Mouse (Mus musculus) layer of hippocampus, adult 9-11 months (tissue): ENCODE data around the gene Igf2r.

Experiments
- DNase-seq: peaks from one replicate; pipeline ENCODE4 v3.0.0; 2022

The Igf2r gene

DNA sequence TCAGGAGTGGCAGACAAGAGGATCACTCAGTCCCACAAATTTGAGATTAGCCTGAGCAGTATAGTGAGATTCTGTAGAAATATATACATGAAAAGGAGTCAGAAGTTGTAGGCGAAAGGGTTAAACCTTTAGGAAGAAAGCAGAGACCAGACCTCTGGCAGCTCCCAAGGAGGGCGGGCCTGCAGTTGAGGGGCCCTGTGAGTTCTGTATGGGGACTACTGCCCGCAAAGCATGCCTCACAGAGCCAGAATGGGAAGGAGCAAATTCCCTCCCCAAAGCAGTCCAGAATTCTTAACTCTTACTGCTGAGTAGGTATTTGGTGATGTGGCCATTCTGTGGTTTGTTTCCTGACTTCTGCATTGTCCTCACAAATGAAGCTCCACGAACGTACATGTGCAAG is 11.6 kb upstream of the Igf2r start:
- DNase-seq: no peak

DNA sequence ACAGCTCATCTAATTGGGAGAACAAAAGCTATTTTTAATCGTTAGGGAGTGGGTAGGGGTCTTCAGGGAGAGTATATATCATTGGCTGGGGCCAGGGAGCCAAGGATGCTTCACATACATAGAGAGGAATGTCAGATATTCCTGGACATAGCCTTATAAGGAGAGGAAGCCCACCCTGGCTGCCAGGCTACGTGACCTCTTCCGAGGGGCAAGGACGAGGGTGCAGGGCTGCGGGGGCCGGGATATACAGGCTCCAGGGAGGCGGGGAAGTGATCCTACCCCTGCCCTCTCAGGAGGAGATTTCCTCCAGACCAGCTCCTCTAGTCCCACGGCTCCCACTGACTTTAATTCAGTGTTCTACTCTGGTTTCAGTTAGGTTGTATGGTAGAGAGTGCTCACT is 10.7 kb upstream of the Igf2r start:
- DNase-seq: no peak

DNA sequence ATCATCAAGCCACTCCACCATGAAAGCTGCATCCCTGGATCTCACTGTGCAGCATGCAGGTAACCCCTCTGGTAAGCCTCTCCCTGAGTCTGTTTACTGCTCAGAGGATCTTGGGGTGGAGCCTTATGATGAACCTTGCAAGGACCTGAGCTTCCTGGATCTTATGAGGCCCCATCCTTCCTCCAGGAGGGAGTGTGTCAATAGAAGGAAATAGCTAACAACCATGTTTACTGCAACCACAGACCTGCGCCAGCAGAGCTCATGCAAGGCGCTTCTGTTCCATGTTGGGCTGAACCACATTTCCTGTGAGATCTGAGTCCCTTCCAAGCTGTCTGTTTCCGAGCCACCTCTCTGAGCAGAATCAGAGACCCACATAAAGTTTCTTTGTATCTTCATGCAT is 10.0 kb upstream of the Igf2r start:
- DNase-seq: no peak

DNA sequence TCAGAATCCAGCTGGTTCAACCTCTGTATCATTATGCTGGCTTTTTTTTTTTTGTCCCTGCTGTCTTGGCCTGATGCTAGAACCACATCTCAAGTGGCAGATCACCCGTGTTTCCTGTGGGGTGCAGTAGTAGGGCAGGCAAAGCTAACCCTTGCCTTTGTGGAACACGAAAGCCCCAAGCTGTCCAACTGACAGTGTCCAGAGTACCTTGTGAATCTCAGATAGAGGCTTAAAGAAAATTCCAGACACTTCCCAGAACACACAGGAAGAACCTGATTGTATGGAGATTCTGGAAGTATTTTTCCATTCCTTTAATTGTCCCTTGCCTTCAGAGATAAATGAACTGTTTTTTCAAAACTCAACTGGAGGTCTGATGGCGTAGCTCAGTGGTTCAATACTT is 4.5 kb upstream of the Igf2r start:
- no peak for DNase-seq

DNA sequence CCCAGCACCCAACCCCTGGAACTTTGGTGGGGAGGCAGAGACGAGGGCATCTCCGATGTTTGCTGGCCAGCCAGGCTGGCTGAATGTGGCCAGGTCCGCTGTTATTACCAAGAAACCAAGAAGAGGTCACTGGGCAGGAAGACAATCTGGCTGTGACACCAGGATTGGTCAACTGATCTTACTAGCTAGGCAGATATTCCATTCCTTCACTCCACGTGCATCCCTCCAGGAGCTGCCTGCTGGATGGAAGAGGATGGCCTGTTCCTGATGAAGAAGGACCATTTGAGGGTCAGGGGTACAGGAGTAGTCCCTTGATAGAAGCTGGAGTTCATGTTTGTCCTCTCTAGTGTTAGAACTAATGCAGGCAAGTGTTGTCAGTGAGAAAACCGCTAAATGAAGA is 1.0 kb upstream of the Igf2r start:
- DNase-seq: no peak

DNA sequence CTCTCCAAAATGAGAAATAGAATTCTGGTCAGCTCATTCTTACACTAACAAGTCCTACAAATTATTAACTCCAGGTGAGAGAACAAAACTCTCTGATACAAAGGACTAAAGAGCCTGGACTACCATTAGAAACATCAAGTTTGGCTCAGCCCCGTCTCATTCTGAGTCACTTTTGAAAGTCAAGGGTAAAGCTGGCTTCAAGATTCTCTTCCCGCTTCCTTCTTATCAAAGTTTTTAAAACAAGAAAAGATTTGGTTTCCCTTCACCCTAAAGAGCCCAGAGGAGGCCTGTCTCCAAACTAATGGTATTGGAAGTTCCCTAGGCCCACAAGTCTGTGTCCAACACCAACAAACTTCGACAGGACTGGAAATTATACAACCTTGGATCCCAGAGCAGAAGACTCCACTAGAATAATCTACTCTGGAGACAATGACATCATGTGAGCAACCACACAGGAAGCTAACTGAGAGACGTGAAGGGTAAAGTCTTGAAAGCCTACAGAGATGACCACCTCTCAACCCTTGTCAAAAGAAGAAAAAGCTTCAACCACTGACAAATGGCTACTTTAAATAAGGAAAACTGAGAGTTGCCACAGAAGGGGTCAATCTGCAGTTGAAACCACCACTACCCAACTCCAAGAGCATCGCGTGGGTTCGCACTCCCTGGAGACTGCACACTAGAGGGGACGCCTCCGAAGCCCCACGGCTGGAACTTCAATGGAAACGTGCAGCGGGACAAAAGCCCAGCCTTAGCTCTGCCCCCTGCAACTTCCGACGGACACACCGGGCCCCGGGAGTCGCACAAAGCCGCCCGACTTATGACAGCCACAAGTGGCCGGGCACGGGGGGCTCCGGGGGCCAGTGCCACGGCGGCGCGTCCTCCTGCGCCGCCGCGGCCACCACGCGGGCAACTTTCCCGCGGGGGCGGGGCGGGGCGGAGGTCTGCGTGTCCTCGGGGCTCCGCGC is 767 bp downstream of the Igf2r start:
- no peak for DNase-seq

DNA sequence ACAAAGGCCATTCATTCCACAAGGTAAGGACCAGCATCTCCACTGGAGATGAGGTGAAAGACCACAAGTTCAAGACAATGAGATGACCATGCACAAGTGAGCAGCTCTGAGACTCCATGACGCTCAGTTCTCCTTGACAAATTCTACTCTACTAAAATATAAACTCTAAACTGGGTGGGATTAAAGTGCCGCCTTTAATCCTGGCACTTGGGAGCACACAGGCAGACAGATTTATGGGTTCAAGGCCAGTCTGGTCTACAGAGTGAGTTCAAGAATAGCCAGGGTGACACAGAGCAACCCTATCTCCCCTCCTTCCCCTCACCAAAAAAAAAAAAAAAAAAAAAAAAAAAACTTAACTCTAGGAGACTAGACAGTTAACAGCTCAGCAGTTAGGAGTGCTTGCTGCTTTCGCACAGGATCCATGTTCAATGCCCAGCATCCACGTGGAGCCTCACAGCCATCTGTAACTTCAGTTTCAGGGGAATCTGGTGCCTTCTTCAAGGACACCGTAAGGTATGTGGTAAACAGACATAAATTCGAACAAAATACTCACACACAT is 2.1 kb downstream of the Igf2r start:
- no peak for DNase-seq

DNA sequence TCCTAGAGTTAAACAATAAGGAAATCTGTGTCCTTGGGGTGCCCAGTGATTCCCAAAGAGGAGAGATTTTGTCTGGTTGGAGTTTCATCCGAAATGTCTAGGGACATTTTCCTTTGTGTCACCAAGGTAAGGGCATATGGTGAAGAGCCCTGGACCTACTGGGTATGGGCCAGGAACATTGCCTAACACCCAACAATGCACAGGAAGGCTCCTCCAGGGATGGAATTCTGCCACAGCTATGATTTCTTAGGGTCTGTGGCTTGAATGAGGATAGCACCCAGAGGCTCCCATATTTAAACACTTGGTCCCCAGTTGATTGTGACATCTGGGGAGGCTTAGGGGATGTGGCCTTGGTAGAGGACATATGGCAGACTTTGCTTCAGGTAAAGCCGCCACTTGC is 6.1 kb downstream of the Igf2r start:
- DNase-seq: no peak

DNA sequence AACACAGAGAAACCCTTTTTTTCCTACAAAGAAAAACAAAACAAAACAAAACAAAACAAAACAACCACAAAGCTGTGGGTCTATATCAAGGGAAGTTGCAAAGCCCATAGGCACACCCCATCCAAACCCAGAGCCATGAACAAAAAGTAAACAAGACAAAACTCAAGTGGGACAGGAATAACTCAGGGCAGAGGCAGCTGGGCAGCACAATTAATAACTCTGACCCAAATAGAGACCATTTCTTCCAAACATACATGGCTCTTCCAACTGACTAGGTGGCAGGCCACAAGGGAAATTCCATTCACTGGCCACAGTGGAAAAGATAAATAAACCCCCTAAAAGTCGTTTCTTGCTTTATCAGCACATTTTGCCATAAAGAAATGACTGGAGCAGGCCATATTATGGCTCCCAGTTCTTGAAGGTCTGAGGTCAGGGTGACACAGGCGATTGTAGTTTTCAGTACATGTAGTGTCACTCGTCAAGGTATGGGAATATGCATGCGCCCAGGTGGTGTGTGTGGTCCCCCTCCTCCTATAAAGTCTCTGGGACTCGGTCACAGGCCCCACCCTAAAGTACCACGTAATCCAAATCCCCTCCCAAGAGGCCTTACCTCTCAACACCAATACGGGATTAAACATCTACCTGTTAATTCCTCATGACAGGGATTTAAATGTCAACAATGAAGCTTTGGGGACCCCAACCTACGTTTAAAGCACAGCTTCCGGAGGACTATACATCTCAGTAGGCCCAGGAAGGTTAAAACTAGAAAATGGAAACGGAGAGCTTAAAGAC is 8.9 kb downstream of the Igf2r start:
- no peak for DNase-seq

DNA sequence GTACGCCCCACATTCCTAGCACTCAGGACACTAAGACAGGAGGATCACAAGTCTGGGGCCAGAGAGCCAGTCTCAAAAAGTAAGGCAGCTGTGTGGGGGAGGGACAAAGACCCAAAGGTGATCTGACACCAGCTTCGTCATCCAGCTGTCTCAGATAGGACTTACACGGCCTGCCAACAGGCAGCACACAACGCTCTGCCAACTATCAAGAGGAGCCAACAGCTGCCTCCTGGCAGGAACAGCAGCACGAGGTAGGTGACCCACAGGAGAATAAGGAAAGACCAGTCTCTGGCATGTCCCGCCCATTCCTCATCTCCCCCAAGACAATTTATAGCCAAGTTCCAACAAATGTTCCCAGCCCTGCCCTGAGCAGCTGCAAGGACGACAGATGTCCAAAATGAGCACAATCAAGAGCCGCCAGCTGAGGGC is 9.8 kb downstream of the Igf2r start:
- no peak for DNase-seq

DNA sequence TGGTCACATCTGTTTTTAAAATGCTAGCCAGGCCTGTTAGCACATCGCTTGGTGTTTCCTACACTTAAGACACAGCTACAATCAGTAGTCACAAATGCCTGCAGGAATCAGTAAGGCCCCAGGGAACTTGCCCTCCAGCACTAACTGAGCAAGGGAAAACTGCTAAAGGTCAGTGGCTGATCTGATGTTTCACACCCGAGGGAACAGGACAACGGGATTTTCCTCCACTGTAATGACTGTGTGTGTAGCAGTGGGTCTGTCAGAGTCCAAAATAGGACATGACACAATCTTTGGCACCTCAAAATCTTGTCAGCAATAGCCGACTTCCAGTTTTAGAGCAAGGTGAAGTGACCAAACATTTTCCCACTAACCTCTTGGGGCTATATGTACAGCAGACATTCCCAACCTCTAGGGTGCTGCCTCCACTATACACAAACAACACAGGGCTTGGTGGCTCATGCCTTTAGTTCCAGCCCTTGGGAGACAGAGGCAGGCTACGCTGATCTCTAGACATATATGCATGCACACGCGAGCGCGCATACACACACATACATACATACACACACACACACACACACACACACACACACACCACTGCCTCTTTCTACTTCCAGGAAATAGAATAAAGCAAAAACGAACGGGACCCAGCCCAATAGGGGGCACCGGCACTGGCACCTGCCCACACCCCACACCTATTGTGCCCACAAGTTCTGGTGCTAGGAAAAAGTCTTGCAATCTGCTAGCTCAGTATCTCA is 10.6 kb downstream of the Igf2r start:
- DNase-seq: no peak

DNA sequence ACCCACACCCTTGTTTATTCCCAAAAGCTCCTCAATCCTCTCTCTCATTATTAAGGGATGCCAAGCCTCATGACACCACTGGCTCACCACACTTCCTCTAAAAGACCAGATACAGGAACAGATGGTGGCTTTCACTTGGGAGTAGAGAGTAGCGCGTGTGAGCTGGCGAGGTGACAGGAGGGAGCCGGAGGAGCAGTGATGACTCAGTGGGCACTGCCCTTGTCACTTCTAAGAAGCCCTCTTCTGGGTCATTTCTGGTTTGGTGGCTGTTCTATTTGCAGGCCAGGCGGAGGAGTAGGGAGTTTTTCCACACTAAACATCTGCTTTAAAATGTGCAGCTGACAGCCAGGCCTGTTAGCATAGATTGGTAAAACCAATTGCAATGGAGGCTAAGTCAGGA is 11.5 kb downstream of the Igf2r start:
- peak; percentile 44 for DNase-seq

DNA sequence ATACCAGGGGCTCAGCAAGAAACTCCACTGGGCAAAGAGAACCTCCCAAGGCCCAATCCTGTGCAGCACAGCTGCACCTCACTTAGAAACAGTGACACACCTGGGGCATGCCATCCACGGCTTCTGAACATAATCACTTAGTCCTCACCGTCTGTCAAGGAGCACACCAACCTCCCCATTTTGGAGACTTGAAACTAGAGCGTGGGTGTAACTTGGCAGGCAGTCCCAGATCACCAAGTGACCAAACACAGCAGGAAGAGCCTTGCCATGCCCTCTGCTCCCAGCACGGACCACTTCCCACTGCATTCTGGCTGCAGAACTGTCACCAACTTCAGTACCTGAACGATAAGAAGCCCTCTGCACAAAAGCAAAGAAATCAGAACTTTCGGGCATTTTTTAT is 12.3 kb downstream of the Igf2r start:
- no peak for DNase-seq

DNA sequence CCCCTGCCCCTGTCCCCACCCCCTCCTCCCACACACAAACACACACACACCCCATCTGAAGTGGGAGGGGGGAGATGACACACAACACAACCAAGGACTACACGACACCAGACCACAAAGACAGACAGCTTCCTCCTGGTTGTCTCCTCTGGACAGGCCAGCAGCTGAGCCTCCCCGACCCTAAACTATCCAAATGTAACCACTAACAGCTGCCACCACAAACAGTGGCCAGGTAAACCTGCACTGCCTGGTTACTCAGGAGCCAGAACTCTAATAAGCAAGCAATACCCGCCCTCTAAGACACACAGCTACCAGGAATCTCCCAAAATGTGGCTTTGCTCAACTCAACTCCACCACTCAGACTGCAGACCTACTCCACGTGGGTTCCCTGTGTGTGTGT is 13.5 kb downstream of the Igf2r start:
- no peak for DNase-seq

DNA sequence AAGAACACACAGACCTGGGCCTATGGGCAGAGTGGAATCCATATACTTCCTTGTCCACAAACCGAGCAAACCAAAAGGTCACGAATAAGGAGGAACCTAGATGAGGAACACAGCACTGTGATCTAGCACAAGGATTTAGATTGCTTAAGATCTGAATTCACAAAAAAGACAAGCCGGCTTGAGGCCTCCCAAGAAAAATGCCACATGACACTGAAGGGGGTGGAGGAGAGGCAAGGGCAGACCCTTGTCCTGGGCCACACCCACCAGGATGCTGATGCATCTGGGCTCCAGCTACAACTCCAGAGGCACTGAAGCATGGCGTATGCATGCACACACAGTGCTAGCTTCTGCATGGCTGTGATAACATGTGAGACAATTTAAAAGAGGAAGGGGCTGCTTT is 14.3 kb downstream of the Igf2r start:
- no peak for DNase-seq

DNA sequence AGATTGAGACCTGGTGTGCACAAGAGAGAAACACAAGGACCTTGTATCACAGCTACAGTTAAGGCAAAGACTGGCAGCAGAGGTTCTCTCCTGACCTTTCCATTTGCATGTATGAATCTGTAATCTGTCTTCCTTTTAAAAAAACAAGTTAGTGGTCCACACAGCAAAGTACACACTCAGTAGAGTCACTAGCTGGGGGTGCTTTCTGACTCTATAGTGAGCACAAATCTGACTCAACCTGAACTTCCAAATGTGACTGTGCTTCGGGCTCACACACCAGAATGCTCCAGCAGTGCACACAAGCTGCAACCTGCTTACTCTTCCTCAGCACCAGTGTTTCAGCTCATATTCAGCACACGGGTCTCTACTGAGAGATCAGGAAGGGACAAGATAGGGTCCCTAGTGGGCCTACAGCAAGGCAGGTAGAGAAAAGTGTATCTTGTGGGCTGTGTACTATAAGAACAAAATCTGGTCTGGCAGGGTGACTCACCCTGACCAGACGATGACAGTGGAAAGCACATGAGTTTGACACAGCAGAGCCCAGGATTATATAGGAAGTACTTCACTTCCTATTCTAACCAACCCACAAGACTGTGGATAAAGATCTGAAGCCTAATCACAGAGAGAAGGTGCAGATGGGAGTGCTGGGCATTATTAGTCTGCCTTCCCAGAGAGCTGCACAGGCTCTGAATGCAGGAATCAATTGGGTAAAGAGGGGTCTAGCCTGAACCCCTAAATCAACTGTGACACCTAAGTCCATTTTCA is 15.0 kb downstream of the Igf2r start:
- DNase-seq: no peak

DNA sequence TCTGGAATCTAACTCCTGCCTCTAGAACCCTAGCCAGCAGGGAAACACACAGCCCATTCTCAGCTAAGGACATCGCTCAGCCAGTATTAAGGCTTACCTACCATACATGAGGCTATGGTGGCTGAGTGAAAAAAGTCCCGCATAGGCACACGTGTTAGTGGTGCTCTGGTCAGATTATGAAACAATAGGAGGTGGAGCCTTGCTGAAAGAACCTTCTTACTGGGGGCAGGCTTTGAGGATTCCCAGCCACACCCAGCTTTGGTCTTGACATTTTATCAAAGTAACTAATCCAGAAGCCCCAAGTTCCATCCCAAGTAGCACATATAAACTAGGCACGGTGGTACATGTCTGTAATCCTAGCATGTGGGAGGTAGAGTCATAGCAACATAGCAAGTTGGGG is 16.4 kb downstream of the Igf2r start:
- no peak for DNase-seq

DNA sequence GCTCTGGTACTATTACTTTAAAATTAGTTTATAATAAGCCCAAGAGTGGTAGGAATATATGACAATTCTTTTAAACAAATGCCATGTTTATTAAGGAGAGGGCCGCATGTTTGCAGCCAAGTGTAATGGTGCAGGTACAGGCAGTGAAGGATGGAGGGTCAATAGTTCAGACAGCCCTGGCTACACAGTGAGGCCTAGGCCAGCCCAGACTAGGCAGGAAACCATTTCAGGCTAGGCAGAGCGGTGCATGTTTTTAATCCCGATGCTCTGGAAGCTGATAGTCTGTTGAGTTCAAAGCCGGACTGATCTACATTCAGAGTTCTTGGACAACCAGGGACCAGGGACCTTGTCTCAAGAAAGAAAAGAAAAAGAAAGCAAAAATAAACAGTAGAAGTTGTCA is 17.8 kb downstream of the Igf2r start:
- DNase-seq: no peak

DNA sequence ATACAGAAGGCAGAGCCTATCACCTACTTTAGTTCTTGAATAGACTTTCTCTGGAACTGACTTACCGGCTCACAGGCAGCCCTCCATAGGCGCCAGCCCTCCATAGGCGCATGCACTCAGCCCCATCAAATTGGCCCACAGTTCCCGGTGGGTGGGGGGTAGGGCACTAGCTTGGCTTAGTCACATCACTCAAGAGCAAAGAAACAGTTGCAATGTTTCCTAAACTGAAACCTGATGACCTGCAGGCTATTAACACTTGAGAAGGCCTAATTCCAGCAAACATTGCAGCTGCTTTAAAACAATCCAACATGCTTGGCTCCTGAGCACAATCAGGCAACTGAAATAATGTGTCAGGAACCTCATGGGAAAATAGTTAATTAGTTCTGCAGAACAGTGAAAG is 18.2 kb downstream of the Igf2r start:
- DNase-seq: no peak

DNA sequence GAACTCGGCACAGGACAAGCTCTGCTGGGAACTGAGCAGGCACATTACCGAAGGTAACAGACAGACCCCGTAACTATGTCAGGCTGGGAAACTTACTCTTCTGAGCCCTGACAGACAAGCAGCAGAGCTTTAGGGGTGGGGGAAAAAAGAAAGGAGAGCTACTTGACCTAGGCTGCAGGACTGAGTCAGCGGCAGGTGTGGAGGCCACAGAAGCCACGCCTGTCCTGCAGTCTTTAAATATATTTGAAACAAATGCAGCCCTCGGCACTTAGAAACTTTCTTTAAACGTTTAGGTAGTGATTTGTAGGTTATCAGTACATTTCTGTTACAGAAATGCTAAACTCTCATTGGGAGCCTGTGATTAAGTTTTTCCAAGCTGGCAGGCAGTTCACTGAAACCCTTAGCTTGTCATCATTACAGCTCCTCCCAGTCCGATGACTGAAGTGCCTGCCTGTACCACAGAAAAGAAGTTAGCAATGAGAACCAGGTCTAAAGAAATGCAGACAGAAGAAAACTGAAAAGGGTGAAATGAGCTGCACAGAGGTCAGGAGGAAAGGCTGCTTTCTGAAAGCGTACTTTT is 18.8 kb downstream of the Igf2r start:
- no peak for DNase-seq

DNA sequence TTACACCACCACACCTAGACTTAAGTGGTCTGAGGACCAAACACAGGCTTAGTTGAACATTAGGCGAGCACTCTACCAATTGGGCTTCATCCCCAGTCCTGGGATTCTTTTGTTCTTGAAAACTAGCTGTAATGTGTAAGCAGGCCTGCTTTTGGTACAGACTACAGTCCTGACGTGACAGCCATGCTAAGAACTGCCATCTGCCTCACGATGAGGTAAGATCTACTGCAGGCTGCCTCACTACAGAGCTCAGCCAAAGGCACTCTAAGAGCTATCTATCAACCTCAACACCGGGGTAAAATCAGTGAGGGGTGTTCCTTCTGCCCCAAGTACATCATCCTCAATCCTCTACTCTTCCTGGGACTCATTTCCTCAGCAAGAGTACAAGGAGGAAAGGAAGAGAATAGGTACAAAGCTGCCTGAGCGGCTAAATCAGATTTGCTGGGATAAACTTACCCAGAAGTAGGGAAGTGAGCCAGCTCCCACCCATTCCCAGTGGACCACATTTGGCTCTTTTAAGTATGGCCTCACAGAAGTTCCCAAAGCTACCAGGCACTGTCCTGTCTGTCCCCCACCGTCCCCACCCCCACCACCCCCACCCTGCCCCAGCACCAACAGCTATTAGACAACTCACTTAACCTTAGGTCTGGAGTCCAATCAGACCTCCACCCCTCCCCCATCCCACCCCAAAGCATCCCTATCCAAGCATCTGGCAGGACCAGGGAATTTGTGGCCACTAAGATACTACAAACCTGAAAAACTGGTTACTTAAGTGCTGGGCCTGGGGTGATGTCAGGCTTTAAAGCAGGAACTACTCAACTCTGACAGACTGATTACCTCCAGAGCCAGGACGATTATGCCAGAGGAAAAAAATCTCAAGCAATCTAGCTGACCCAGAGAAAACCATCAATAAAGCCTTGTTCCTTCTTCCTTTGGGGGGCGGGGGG is 19.8 kb downstream of the Igf2r start:
- DNase-seq: peak; percentile 45
